Mouse (Mus musculus) left cerebral cortex, adult 2 months (tissue): ENCODE data around the gene Tacc2. TPM values are rescaled to one million over a fixed set of nuclear protein-coding genes. Genes with fewer than 3 reads are reported as not detected.

Source experiments
- DNase-seq, 2 experiments: peaks; one replicate each; pipeline ENCODE4 v3.0.0; 2021 to 2022; ENCODE audit warnings: low spot score in 2 of 2, mixed read lengths in 1 of 2; ENCODE audit errors: extremely low spot score in 1 of 2
- H3K27ac ChIP-seq: fragments of 200-600 bp; 2 replicates; pipeline ENCODE4 v1.8.1; 2022
- H3K4me3 ChIP-seq: fragments of 200-600 bp; 2 replicates; pipeline ENCODE4 v1.8.1; 2022
- CTCF ChIP-seq: fragments of 200-600 bp; IDR thresholded peaks from 2 replicates; pipeline ENCODE4 v1.8.1; 2022; ENCODE audit warnings: antibody characterized with exemption, mild to moderate bottlenecking, moderate library complexity
- intact Hi-C: fragments of 180-260 bp; cut with DNase I; formaldehyde crosslinking; loops from one replicate; pipeline ENCODE4 v1.15.1; 2025
- total RNA-seq, 2 experiments: library from RNA; stranded (reverse); gene quantifications; 2 replicates each; pipeline ENCODE4 v1.2.3; 2021

Gene Tacc2
- total RNA-seq, 2 experiments from 2014 or later, result 65.9 to 67.6 TPM

- H3K4me3 ChIP-seq, result no peak overlapping the region
- intact Hi-C loops, result no loop called here
- DNase-seq, result no peak
- TF ChIP-seq CTCF, result no peak
- H3K27ac ChIP-seq, result 0 out of 2 replicates have a peak overlapping the region, but pooled peaks have one; percentile 4
Observed at GRCm38 (mm10) chr7:130804991-130805390, 227.8 kb downstream of the Tacc2 start.

GRCm38 (mm10) chr7:130807749-130808148 lies 230.5 kb downstream of the Tacc2 start:
- intact Hi-C loops, result no loop called here
- peak; percentile 50 to 56 for DNase-seq
- no peak overlapping the region for H3K4me3 ChIP-seq
- TF ChIP-seq CTCF, result no peak
- H3K27ac ChIP-seq, result peak overlapping the region; percentile 51

DNA sequence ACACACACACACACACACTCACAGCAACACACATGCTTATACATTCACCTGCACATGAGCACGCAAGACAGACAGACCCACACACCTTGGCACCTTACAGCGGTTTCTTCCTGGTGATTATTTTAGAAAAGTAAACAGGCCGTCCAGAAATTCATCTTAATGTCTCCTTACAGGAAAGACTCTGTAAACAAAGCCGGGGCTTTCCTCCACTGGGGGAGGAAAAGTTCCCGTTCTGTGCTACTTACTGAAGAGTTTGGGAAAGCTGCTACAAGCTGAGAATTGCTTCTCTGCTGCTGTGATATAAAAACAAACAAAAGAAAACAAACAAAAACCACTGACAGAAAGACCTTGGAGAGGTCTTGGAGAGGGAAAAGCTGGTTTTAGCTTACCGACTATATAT lies 231.5 kb downstream of the Tacc2 start:
- no peak overlapping the region for H3K4me3 ChIP-seq
- no peak for TF ChIP-seq CTCF
- peak overlapping the region; percentile 8; the same call in 1 of the 2 replicates for H3K27ac ChIP-seq
- DNase-seq, result no peak
- intact Hi-C loops, result no loop called here

DNA sequence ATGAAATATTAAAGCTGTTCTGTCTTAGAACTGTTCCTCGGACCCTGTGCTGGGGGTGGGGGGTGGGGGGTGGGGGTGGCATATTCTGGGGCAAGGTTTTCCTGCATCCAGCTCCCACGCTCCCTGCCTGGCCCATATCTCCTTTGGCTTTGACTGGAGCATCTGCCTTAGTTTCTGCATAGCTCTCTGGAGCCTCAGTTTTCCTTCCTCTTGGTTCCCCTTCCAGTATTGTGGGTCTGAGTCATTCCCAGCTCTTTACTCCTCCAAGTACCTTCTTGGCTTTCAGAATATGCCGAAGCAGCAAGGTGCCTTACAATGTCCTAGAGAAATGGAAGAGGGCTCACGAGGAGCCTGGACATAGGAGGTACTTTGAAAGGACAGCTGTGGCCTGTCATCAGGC lies 233.0 kb downstream of the Tacc2 start:
- no peak for TF ChIP-seq CTCF
- DNase-seq, result no peak
- intact Hi-C loops, result no loop called here

DNA sequence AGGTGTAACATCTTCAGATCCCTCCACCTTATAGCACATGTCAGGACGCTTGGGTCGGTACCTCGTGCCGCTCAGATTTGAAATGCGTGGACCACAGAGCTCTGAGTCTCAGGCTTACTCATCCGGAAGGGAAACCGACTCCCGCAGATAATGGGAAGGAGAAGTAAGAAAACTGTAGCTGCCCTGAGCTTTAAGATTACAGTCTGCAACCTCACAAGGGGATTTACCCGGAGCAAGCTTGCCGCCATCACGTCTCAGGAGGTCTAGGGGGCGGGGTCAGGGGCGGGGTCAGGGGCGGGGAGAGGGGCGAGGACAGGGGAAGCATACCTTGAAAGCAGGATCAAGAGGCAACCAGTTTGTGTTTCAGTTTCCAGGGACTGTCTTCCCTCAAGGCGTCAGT lies 235.2 kb downstream of the Tacc2 start:
- no peak for TF ChIP-seq CTCF
- intact Hi-C loops, result no loop called here
- no peak for DNase-seq

More for the DNA sequence above, 233.0 kb downstream of the Tacc2 start:
- Histone ChIP-seq H3K4me3 (no peak overlapping the region), H3K27ac (peak overlapping the region; percentile 47)

More for the DNA sequence above, 235.2 kb downstream of the Tacc2 start:
- no peak overlapping the region for H3K4me3 ChIP-seq
- H3K27ac ChIP-seq, result no peak overlapping the region

Other genes starting within 250 kb of the Tacc2 start
- 10 to 100 TPM; 63.8 to 64.7 TPM for gene Ate1, start 57.1 kb upstream of the Tacc2 start, total RNA-seq
- 10 to 100 TPM; 33.6 to 40.3 TPM for gene Nsmce4a, start 4.3 kb upstream of the Tacc2 start, total RNA-seq
- under 1 TPM; 0.23 to 0.56 TPM for gene Btbd16, start 196.6 kb downstream of the Tacc2 start, total RNA-seq